Mouse (Mus musculus): ENCODE results near the gene Rgs14. TPM values are rescaled to one million over a fixed set of nuclear protein-coding genes. Genes with fewer than 3 reads are reported as not detected.

Rgs14 gene
- polyA plus RNA-seq, 1 experiment from 2014 or later, result 1.2 TPM

- Histone ChIP-seq H3K27me3 (replicated peaks; ENCODE audit: control insufficient read depth, insufficient read depth, low read length) (no peaks in the 10 kb centered on the region), H3K36me3 (ENCODE audit: control insufficient read depth, insufficient read depth) (no peaks in the 10 kb centered on the region), H3K27ac (ENCODE audit: low read depth, low read length) (no peak within 1 kb of the TSS), H3K9me3 (ENCODE audit: control insufficient read depth) (no peaks in the 10 kb centered on the region), H3K4me1 (replicated peaks; ENCODE audit: control insufficient read depth, insufficient read depth, low read length) (no peaks in the 10 kb centered on the region), H3K4me3 (ENCODE audit: low read depth, low read length) (no peak within 1 kb of the TSS), H3K9ac (ENCODE audit: low read depth, low read length) (no peak within 1 kb of the TSS), H3K4me2 (replicated peaks; ENCODE audit: low read depth) (no peak within 1 kb of the TSS)
- WGBS, result 76% methylated on average over 1 of the region's 1 CpGs
- no peak for ATAC-seq
- TF ChIP-seq CTCF (IDR thresholded peaks at IDR 0.05; ENCODE audit: low read depth), result no peak
Observed at GRCm38 (mm10) chr13:55398088-55398487, 28.6 kb downstream of the Rgs14 start, which contains the start of gene Slc34a1. Slc34a1 (plus strand) TSS chr13:55398187.

DNA sequence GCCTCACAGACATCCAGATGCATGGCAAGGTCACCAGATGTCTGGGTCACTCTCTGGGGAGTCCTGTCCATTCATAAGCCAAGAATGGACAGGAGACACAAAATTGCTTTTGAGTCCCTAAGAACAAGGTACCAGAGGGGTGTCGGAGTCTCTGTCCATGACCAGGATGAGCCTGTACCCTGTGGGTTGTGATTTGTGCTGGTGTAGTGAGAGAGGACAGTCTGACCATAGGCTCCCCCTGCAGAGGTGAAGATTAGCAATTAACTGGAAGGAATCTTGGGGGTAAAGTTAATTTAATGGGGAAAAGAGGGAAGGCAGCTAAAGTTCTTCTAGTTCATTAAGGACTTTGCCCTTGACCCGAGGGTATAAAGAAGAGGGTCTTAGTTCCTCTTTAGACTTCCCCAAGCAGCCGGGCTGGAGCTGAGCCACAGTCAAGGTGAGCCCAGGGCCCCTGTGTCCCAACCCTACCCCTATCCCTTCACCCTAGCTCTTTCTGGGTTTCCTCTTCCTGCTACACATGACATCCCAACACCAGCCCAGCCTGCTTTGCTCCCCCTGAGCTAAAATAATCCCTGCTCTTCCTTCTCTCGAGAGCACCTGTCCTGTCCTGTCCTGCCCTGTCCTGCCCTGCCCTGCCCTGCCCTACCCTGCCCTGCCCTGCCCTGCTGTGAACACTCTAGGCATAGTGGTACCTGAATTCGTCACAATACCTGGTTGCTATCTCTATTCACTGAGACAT lies 29.9 kb downstream of the Rgs14 start:
- peak; percentile 82 for ATAC-seq
- no peak overlapping the region for H3K27ac ChIP-seq (ENCODE audit: low read depth, low read length)
- WGBS, result 37% methylated on average over 5 of the region's 5 CpGs

DNA sequence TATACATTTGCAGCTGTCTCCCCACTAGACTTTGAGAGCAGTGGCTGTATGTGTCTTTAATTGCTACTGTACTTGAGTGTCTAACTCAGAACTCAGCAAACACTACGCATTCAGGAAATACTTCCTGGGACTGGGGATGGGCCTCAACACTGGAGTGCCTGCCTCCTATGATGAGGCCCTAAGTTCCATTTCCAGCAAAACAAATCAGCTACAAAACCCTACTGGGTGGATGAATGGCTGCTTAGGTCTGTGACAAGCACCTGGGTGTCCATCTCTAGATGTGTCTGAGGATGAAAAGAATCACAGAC lies 30.5 kb downstream of the Rgs14 start:
- H3K36me3 ChIP-seq (ENCODE audit: control insufficient read depth, insufficient read depth), result no peaks in the 10 kb centered on the region
- no peak overlapping the region; the same call in 1 of the 2 replicates for H3K27ac ChIP-seq (ENCODE audit: low read depth, low read length)
- H3K4me3 ChIP-seq (ENCODE audit: low read depth, low read length), result no peak overlapping the region
- no peaks in the 10 kb centered on the region for H3K4me1 ChIP-seq (replicated peaks; ENCODE audit: control insufficient read depth, insufficient read depth, low read length)
- TF ChIP-seq CTCF (IDR thresholded peaks at IDR 0.05; ENCODE audit: low read depth), result no peak
- no peaks in the 10 kb centered on the region for H3K9me3 ChIP-seq (ENCODE audit: control insufficient read depth)
- no peak overlapping the region for H3K9ac ChIP-seq (ENCODE audit: low read depth, low read length)
- 26% methylated on average over 1 of the region's 1 CpGs for WGBS
- H3K27me3 ChIP-seq (replicated peaks; ENCODE audit: control insufficient read depth, insufficient read depth, low read length), result peaks cover 9% of the 10 kb centered on the region; the same call in 1 of the 2 replicates
- H3K4me2 ChIP-seq (replicated peaks; ENCODE audit: low read depth), result no peak overlapping the region
- ATAC-seq, result peak; percentile 65; the same call in 1 of the 2 replicates

More for the DNA sequence above, 29.9 kb downstream of the Rgs14 start:
- Histone ChIP-seq H3K9me3 (ENCODE audit: control insufficient read depth) (no peaks in the 10 kb centered on the region), H3K4me3 (ENCODE audit: low read depth, low read length) (no peak overlapping the region), H3K4me1 (replicated peaks; ENCODE audit: control insufficient read depth, insufficient read depth, low read length) (no peaks in the 10 kb centered on the region), H3K36me3 (ENCODE audit: control insufficient read depth, insufficient read depth) (no peaks in the 10 kb centered on the region), H3K4me2 (replicated peaks; ENCODE audit: low read depth) (no peak overlapping the region), H3K9ac (ENCODE audit: low read depth, low read length) (no peak overlapping the region), H3K27me3 (replicated peaks; ENCODE audit: control insufficient read depth, insufficient read depth, low read length) (peaks cover 9% of the 10 kb centered on the region; the same call in 1 of the 2 replicates)
- TF ChIP-seq CTCF (IDR thresholded peaks at IDR 0.05; ENCODE audit: low read depth), result no peak

- Histone ChIP-seq H3K27me3 (replicated peaks; ENCODE audit: control insufficient read depth, insufficient read depth, low read length) (peaks cover 9% of the 10 kb centered on the region; the same call in 1 of the 2 replicates), H3K4me3 (ENCODE audit: low read depth, low read length) (no peak overlapping the region), H3K4me1 (replicated peaks; ENCODE audit: control insufficient read depth, insufficient read depth, low read length) (no peaks in the 10 kb centered on the region), H3K9ac (ENCODE audit: low read depth, low read length) (no peak overlapping the region), H3K9me3 (ENCODE audit: control insufficient read depth) (no peaks in the 10 kb centered on the region), H3K36me3 (ENCODE audit: control insufficient read depth, insufficient read depth) (no peaks in the 10 kb centered on the region), H3K4me2 (replicated peaks; ENCODE audit: low read depth) (no peak overlapping the region), H3K27ac (ENCODE audit: low read depth, low read length) (no peak overlapping the region)
- TF ChIP-seq CTCF (IDR thresholded peaks at IDR 0.05; ENCODE audit: low read depth), result no peak
- 71% methylated on average over 7 of the region's 7 CpGs for WGBS
- ATAC-seq, result no peak
Observed at GRCm38 (mm10) chr13:55403266-55403665, 33.7 kb downstream of the Rgs14 start.

DNA sequence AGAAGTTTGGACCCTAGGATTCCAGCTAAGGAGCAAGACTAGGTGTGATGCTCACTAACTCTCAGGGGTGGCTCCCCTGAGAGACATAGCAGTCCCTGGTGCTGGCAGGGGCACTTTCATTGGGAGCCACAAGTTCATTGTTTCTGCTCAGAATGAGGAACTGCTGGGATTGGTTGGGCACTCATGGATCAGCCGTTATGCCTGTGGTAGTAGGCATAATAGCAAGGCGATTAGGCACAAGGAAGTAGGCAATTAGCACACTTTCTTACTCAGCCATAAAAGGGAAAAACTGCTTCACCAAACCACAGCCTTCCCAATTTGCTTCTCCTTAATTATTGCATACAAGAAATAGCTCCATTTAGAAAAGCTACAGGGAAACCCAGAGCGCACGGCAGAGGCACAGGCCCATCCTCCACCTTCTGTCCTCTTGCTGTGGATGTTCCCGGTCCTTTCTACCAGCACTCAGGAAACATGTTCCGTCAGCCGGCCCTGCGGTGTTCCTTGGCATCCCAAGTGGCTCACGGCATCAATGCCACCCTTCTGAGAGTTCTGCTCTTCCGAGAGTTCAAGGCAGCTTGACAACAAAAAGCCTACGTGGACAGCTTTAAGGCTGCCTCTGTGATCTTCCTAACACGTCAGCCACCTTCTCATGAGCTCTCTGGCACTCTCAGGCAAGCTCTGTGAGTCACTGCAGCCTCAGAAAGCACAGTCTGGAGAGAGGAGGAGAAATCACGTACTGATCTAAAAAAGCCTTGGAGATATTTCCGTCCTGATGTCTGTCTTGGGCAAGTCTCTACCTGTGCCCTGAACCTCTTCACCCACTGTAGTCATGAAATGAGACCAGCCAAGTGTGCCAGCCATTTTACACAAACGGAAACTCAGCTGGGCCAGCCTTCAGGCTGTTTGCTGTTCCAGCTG lies 34.7 kb downstream of the Rgs14 start:
- H3K9ac ChIP-seq (ENCODE audit: low read depth, low read length), result no peak overlapping the region

More for the DNA sequence above, 34.7 kb downstream of the Rgs14 start:
- no peak overlapping the region for H3K4me3 ChIP-seq (ENCODE audit: low read depth, low read length)
- TF ChIP-seq CTCF (IDR thresholded peaks at IDR 0.05; ENCODE audit: low read depth), result no peak
- H3K27ac ChIP-seq (ENCODE audit: low read depth, low read length), result no peak overlapping the region
- H3K4me2 ChIP-seq (replicated peaks; ENCODE audit: low read depth), result no peak overlapping the region
- no peaks in the 10 kb centered on the region for H3K36me3 ChIP-seq (ENCODE audit: control insufficient read depth, insufficient read depth)
- no peaks in the 10 kb centered on the region for H3K4me1 ChIP-seq (replicated peaks; ENCODE audit: control insufficient read depth, insufficient read depth, low read length)
- no peak for ATAC-seq
- 73% methylated on average over 15 of the region's 15 CpGs for WGBS
- H3K27me3 ChIP-seq (replicated peaks; ENCODE audit: control insufficient read depth, insufficient read depth, low read length), result peaks cover 9% of the 10 kb centered on the region; the same call in 1 of the 2 replicates
- H3K9me3 ChIP-seq (ENCODE audit: control insufficient read depth), result no peaks in the 10 kb centered on the region

Measured in intestine, postnatal 0 days (tissue).